Mouse (Mus musculus): ENCODE measurements around the gene Gm10337.

DNA sequence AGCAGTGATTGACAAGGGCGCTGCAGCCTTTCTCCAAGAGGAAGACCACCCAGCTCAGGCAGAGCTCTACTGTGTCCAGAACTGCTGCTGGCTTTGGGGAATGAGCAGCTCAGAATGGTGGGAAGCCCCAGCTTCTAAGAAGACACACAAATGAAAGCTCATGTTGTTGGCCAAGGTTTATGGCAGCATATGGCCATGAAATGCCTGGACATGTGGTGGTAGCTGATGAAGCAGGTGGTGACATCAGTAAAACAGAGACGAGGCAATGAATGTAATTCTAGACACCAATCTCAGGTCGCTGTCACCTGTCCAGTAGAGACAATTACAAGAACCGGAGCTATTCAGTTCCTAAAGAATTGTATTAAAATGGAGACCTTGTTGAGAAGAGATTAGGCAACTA lies 41.3 kb downstream of the Gm10337 start:
- no peak for TF ChIP-seq CTCF (IDR thresholded peaks at IDR 0.05; ENCODE audit: borderline replicate concordance, insufficient read depth, low read length)
- TF ChIP-seq POLR2A (IDR thresholded peaks at IDR 0.05; ENCODE audit: low read depth, low read length), result no peak

Data from embryonic fibroblast, embryonic 13.5 days (primary cell).